ENCODE assay signal across 8 mouse cellular contexts in the genomic region with DNA sequence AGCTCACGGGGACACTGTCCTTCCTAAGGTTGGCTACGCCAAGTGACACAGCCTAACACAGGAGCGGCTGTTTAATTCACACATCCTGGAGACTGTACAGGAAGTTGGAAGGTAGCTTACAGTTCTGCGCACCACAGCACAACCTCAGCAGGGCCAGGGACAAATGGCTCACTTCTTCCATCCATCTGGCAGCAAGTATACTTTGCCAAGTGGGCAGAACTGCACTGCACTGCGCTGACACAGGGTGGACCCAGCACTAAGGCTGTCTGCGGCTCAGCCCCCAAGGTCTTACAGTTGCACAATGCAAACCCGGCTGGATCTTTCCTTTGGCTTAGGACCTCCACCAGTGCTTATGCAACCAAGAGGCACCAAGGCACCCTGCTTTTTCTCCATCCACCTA.
DNase-seq lines count a peak whose midpoint lies in the region; ATAC-seq and TF ChIP-seq lines count a peak whose summit lies in the region.

No protein-coding gene starts in this region.

- H3K4me3 ChIP-seq in testis, adult 2 months (ENCODE audit: control insufficient read depth, low read depth, low read length): no peak overlapping the region
- no peak overlapping the region for H3K4me3 ChIP-seq in hindbrain, embryonic 15.5 days
- H3K4me3 ChIP-seq in liver, embryonic 12.5 days: no peak overlapping the region

- no peak overlapping the region for H3K9ac ChIP-seq in hindbrain, embryonic 15.5 days
- no peak overlapping the region for H3K9ac ChIP-seq in liver, embryonic 12.5 days

- no peak overlapping the region for H3K4me2 ChIP-seq in hindbrain, embryonic 15.5 days
- H3K4me2 ChIP-seq in liver, embryonic 12.5 days: no peak overlapping the region

- no peak overlapping the region for H3K27ac ChIP-seq in testis, adult 2 months (ENCODE audit: control insufficient read depth, insufficient read depth, low read depth, low read length)
- peak overlapping the region; percentile 69 for H3K27ac ChIP-seq in hindbrain, embryonic 15.5 days (replicated peaks)
- H3K27ac ChIP-seq in liver, embryonic 12.5 days: no peak overlapping the region

- H3K36me3 ChIP-seq in testis, adult 2 months (ENCODE audit: control insufficient read depth, insufficient read depth, low read length): no peaks in the 10 kb centered on the region
- no peaks in the 10 kb centered on the region for H3K36me3 ChIP-seq in hindbrain, embryonic 15.5 days
- peaks cover 3% of the 10 kb centered on the region; the same call in 1 of the 2 replicates for H3K36me3 ChIP-seq in liver, embryonic 12.5 days

- H3K9me3 ChIP-seq in hindbrain, embryonic 15.5 days: no peaks in the 10 kb centered on the region
- no peaks in the 10 kb centered on the region for H3K9me3 ChIP-seq in liver, embryonic 12.5 days (replicated peaks)

- ATAC-seq in hindbrain, embryonic 15.5 days (ENCODE audit: low FRiP score, low read depth): peak; percentile 47
- ATAC-seq in liver, embryonic 12.5 days: no peak

- no peak for TF ChIP-seq POLR2A in testis, adult 2 months (IDR thresholded peaks at IDR 0.05; ENCODE audit: control insufficient read depth, low read depth, low read length)

- no peaks in the 10 kb centered on the region for H3K4me1 ChIP-seq in testis, adult 2 months (ENCODE audit: control insufficient read depth, insufficient read depth, low read length)
- peaks cover 86% of the 10 kb centered on the region for H3K4me1 ChIP-seq in hindbrain, embryonic 15.5 days (replicated peaks)
- peaks cover 9% of the 10 kb centered on the region for H3K4me1 ChIP-seq in liver, embryonic 12.5 days

- H3K27me3 ChIP-seq in testis, adult 2 months (ENCODE audit: control insufficient read depth, insufficient read depth, low read length): no peaks in the 10 kb centered on the region
- no peaks in the 10 kb centered on the region for H3K27me3 ChIP-seq in hindbrain, embryonic 15.5 days
- H3K27me3 ChIP-seq in liver, embryonic 12.5 days (replicated peaks): no peaks in the 10 kb centered on the region

- 62% methylated on average over 7 of the region's 7 CpGs for WGBS in hindbrain, embryonic 15.5 days
- WGBS in liver, embryonic 12.5 days (ENCODE audit: insufficient replicate concordance): 78% methylated on average over 7 of the region's 7 CpGs

- no peak for DNase-seq in testis, postnatal 10 days (ENCODE audit: low spot score)
- peak; percentile 80 for DNase-seq in cerebellum, adult 9-10 months
- peak; percentile 78 for DNase-seq in skeletal muscle tissue, adult 2 months (ENCODE audit: low read depth, low spot score)
- DNase-seq in kidney, postnatal 10 days: no peak
- no peak for DNase-seq in kidney, postnatal 36 days

- TF ChIP-seq CTCF in testis, adult 2 months (IDR thresholded peaks at IDR 0.05; ENCODE audit: control insufficient read depth, insufficient read depth, insufficient replicate concordance, low read depth, low read length): 0 out of 2 replicates have a peak, but pooled peaks have one; percentile 7

Comparison
In these comparisons a context has a peak if more than half of its experiments do, and no peak if none do; other contexts are left out.
1. DNase-seq: peak in cerebellum, adult 9-10 months (single experiment) and skeletal muscle tissue, adult 2 months (single experiment); none in testis, postnatal 10 days (single experiment), kidney, postnatal 10 days (single experiment) and kidney, postnatal 36 days (0 of 2).